14 mouse cellular contexts compared by ENCODE assay signal in the genomic region with DNA sequence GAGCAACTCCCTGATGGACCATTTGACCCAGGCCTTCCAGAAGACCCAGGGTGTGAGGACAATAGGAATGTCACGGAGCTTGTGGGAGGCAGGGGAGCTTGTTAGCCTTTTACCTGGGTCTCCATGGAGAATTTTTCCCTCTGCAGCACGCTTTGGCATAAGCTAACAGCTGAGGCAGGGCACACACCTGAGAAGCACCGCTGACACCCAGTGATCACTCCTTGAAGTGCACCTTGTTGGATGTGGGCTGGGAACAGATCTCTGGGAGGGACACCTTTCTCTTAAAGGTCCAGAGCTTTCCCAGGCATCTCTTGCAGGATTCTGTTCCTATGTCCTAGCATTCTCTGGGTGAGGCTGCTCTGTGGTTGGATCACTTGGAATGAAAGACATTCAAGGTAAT. TPM values are rescaled to one million over a fixed set of nuclear protein-coding genes. Genes with fewer than 3 reads are reported as not detected.
A peak's percentile ranks its signal among the peaks of the same experiment; 100 is the strongest.
DNase-seq lines count a peak whose midpoint lies in the region; ATAC-seq and TF ChIP-seq lines count a peak whose summit lies in the region.
"Had no signal": no experiment of that assay in that cellular context is flagged by ENCODE, and none has a peak within 500 bp of the region (broad histone marks: within the 10 kb centered on the region; RNA-seq: fewer than 3 reads in every experiment).

No protein-coding gene starts in this region.

- H3K36me3 ChIP-seq in hindbrain, postnatal 0 days (ENCODE audit: insufficient read depth, low read length): no peaks in the 10 kb centered on the region
- H3K36me3 ChIP-seq in hindbrain, embryonic 10.5 days: no peaks in the 10 kb centered on the region
- H3K36me3 ChIP-seq in E14TG2a.4 (ENCODE audit: insufficient read depth, low read length): no peaks in the 10 kb centered on the region
- H3K36me3 ChIP-seq in liver, embryonic 14.5 days (replicated peaks; ENCODE audit: control insufficient read depth, insufficient read depth, low read depth): no peaks in the 10 kb centered on the region
- H3K36me3 ChIP-seq: embryonic facial prominence, embryonic 12.5 days; heart, embryonic 15.5 days had no signal

- H3K4me2 ChIP-seq in hindbrain, postnatal 0 days (ENCODE audit: low read depth, low read length): no peak overlapping the region
- H3K4me2 ChIP-seq in liver, embryonic 14.5 days (ENCODE audit: low read depth): no peak overlapping the region
- H3K4me2 ChIP-seq: embryonic facial prominence, embryonic 12.5 days; heart, embryonic 15.5 days had no signal

- no peaks in the 10 kb centered on the region for H3K9me3 ChIP-seq in hindbrain, postnatal 0 days (ENCODE audit: low read length)
- H3K9me3 ChIP-seq in hindbrain, embryonic 10.5 days: no peaks in the 10 kb centered on the region
- H3K9me3 ChIP-seq in E14TG2a.4 (ENCODE audit: low read length): peaks cover 2% of the 10 kb centered on the region
- no peaks in the 10 kb centered on the region for H3K9me3 ChIP-seq in liver, embryonic 14.5 days (ENCODE audit: control insufficient read depth, low read length)
- H3K9me3 ChIP-seq: embryonic facial prominence, embryonic 12.5 days; heart, embryonic 15.5 days had no signal

- peak; percentile 44 for TF ChIP-seq CTCF in hindbrain, postnatal 0 days (IDR thresholded peaks at IDR 0.05; ENCODE audit: low read depth)
- peak; percentile 31 for TF ChIP-seq CTCF in E14TG2a.4 (conservative IDR thresholded peaks at IDR 0.05; ENCODE audit: low read length)
- TF ChIP-seq CTCF in cortical plate, adult 2 months (IDR thresholded peaks at IDR 0.05; ENCODE audit: extremely low read depth, insufficient read depth, low read length): peak; percentile 45
- peak; percentile 81 for TF ChIP-seq CTCF in liver, embryonic 14.5 days (IDR thresholded peaks at IDR 0.05; ENCODE audit: low read depth)

- DNase-seq in hindbrain, postnatal 0 days (ENCODE audit: low spot score): peak; percentile 21
- no peak for DNase-seq in hindbrain, embryonic 10.5 days (ENCODE audit: low spot score)
- no peak for DNase-seq in liver, embryonic 14.5 days (ENCODE audit: low read depth in 3 of 3, low spot score in 3 of 3)
- no peak for DNase-seq in cerebellum, adult 11-12 months
- DNase-seq in left cerebral cortex, adult 18-20 months (ENCODE audit: low spot score in 2 of 2): no peak
- DNase-seq: layer of hippocampus, postnatal 36 days; thymus, postnatal 36 days had no signal

- no peak overlapping the region for H3K9ac ChIP-seq in hindbrain, postnatal 0 days (replicated peaks; ENCODE audit: low read length)
- no peak overlapping the region for H3K9ac ChIP-seq in liver, embryonic 14.5 days (replicated peaks)
- H3K9ac ChIP-seq: embryonic facial prominence, embryonic 12.5 days; heart, embryonic 15.5 days had no signal

- TF ChIP-seq POLR2A in cortical plate, adult 2 months (IDR thresholded peaks at IDR 0.05; ENCODE audit: extremely low read depth, insufficient read depth, low read length): no peak

- no peaks in the 10 kb centered on the region for H3K4me1 ChIP-seq in hindbrain, postnatal 0 days (ENCODE audit: insufficient read depth, low read length)
- no peaks in the 10 kb centered on the region for H3K4me1 ChIP-seq in hindbrain, embryonic 10.5 days (replicated peaks)
- 0 out of 2 replicates have a peak, but pooled peaks cover 4% of the 10 kb centered on the region for H3K4me1 ChIP-seq in E14TG2a.4 (replicated peaks; ENCODE audit: low read depth, low read length)
- peaks cover 1% of the 10 kb centered on the region; the same call in 1 of the 2 replicates for H3K4me1 ChIP-seq in cortical plate, adult 2 months (ENCODE audit: control insufficient read depth, insufficient read depth, low read length)
- H3K4me1 ChIP-seq in liver, embryonic 14.5 days (replicated peaks; ENCODE audit: control insufficient read depth in 2 of 2, insufficient read depth in 2 of 2, low read length in 1 of 2): no peaks in the 10 kb centered on the region
- H3K4me1 ChIP-seq: embryonic facial prominence, embryonic 12.5 days had no signal

- WGBS in hindbrain, postnatal 0 days: 42% methylated on average over 3 of the region's 3 CpGs
- WGBS in hindbrain, embryonic 10.5 days: 45% methylated on average over 3 of the region's 3 CpGs
- 37% methylated on average over 3 of the region's 3 CpGs for WGBS in liver, embryonic 14.5 days (ENCODE audit: insufficient replicate concordance)

- no peak for ATAC-seq in hindbrain, postnatal 0 days
- no peak for ATAC-seq in liver, embryonic 14.5 days (ENCODE audit: insufficient read depth)
- ATAC-seq in cerebellum, adult (ENCODE audit: insufficient number of reproducible peaks, low FRiP score, low TSS enrichment): no peak

- no peak overlapping the region for H3K27ac ChIP-seq in hindbrain, postnatal 0 days
- H3K27ac ChIP-seq in hindbrain, embryonic 10.5 days: no peak overlapping the region
- no peak overlapping the region for H3K27ac ChIP-seq in cortical plate, adult 2 months (ENCODE audit: insufficient read depth, low read length)
- H3K27ac ChIP-seq in liver, embryonic 14.5 days: no peak overlapping the region
- H3K27ac ChIP-seq: embryonic facial prominence, embryonic 12.5 days; heart, embryonic 15.5 days had no signal

- no peak overlapping the region for H3K4me3 ChIP-seq in hindbrain, postnatal 0 days (ENCODE audit: low read length)
- no peak overlapping the region for H3K4me3 ChIP-seq in hindbrain, embryonic 10.5 days
- no peak overlapping the region for H3K4me3 ChIP-seq in E14TG2a.4 (replicated peaks; ENCODE audit: low read length)
- no peak overlapping the region for H3K4me3 ChIP-seq in cortical plate, adult 2 months (ENCODE audit: insufficient read depth, low read length)
- H3K4me3 ChIP-seq in liver, embryonic 14.5 days (ENCODE audit: insufficient read depth in 1 of 2, low read depth in 2 of 2, low read length in 2 of 2): no peak overlapping the region
- H3K4me3 ChIP-seq: embryonic facial prominence, embryonic 12.5 days; heart, embryonic 15.5 days had no signal

- TF ChIP-seq EP300 in liver, embryonic 14.5 days (IDR thresholded peaks at IDR 0.05; ENCODE audit: low read depth): no peak

- H3K27me3 ChIP-seq in hindbrain, postnatal 0 days (ENCODE audit: insufficient read depth, low read length): no peaks in the 10 kb centered on the region
- no peaks in the 10 kb centered on the region for H3K27me3 ChIP-seq in hindbrain, embryonic 10.5 days (ENCODE audit: insufficient read depth, poor library complexity, severe bottlenecking)
- no peaks in the 10 kb centered on the region; the same call in 1 of the 2 replicates for H3K27me3 ChIP-seq in E14TG2a.4 (ENCODE audit: insufficient read depth, low read length)
- H3K27me3 ChIP-seq in liver, embryonic 14.5 days (ENCODE audit: control insufficient read depth, insufficient read depth, low read length): no peaks in the 10 kb centered on the region
- H3K27me3 ChIP-seq: embryonic facial prominence, embryonic 12.5 days; heart, embryonic 15.5 days had no signal

RNA-seq across cellular contexts. Expression of a gene that starts 10.0 kb away (rescaled TPM):
- 19.8 and 23.0 TPM in 2 replicates for total RNA-seq in hindbrain, postnatal 0 days (2014; rRNA removed)
- 20.0 and 20.6 TPM in 2 replicates for polyA plus RNA-seq in hindbrain, postnatal 0 days (2015; fragmentation: Nextera tagmentation; extraction: Ambion mirVana)
- 81.7 and 86.2 TPM in 2 replicates for polyA plus RNA-seq in hindbrain, embryonic 10.5 days (2016; fragmentation: Nextera tagmentation; extraction: Ambion mirVana)
- 19.3 and 22.7 TPM in 2 replicates for polyA plus RNA-seq in cortical plate, adult 2 months (2012; rRNA removed)
- 5.3 and 5.5 TPM in 2 replicates for polyA plus RNA-seq in liver, embryonic 14.5 days (2012; rRNA removed)
- polyA plus RNA-seq in liver, embryonic 14.5 days (2014; fragmentation: Nextera tagmentation; extraction: Ambion mirVana): 7.3 and 9.5 TPM in 2 replicates
- total RNA-seq in left cerebral cortex, adult 18-20 months (2021): 1 to 10 TPM; 6.3 to 7.5 TPM

RNA-seq across cellular contexts. Expression of a gene that starts 20.2 kb away (rescaled TPM):
- 1.4 and 2.6 TPM in 2 replicates for total RNA-seq in hindbrain, postnatal 0 days (2014; rRNA removed)
- 1.8 and 2.0 TPM in 2 replicates for polyA plus RNA-seq in hindbrain, postnatal 0 days (2015; fragmentation: Nextera tagmentation; extraction: Ambion mirVana)
- 2.4 and 2.6 TPM in 2 replicates for polyA plus RNA-seq in hindbrain, embryonic 10.5 days (2016; fragmentation: Nextera tagmentation; extraction: Ambion mirVana)
- 8.9 and 11.5 TPM in 2 replicates for polyA plus RNA-seq in cortical plate, adult 2 months (2012; rRNA removed)
- 3.3 TPM in 2 replicates for polyA plus RNA-seq in liver, embryonic 14.5 days (2012; rRNA removed)
- polyA plus RNA-seq in liver, embryonic 14.5 days (2014; fragmentation: Nextera tagmentation; extraction: Ambion mirVana): 6.8 and 7.5 TPM in 2 replicates
- 1 to 10 TPM; 6.4 to 7.8 TPM for total RNA-seq in left cerebral cortex, adult 18-20 months (2021)

RNA-seq across cellular contexts. Expression of a gene that starts 58.2 kb away (rescaled TPM):
- total RNA-seq in hindbrain, postnatal 0 days (2014; rRNA removed): not detected in 2 replicates
- not detected in 2 replicates for polyA plus RNA-seq in hindbrain, postnatal 0 days (2015; fragmentation: Nextera tagmentation; extraction: Ambion mirVana)
- polyA plus RNA-seq in hindbrain, embryonic 10.5 days (2016; fragmentation: Nextera tagmentation; extraction: Ambion mirVana): not detected in 2 replicates
- not detected in 2 replicates for polyA plus RNA-seq in cortical plate, adult 2 months (2012; rRNA removed)
- polyA plus RNA-seq in liver, embryonic 14.5 days (2012; rRNA removed): not detected in 2 replicates
- 0.11 TPM in 1 of 2 replicates, not detected in the other for polyA plus RNA-seq in liver, embryonic 14.5 days (2014; fragmentation: Nextera tagmentation; extraction: Ambion mirVana)
- not detected for total RNA-seq in left cerebral cortex, adult 18-20 months (2021)
- total RNA-seq: ES-E14; layer of hippocampus, postnatal 36 days had no signal
- polyA plus RNA-seq: embryonic facial prominence, embryonic 12.5 days; heart, embryonic 15.5 days; lung, embryonic 16.5 days had no signal

Comparison
In these comparisons a context has a peak if more than half of its experiments do, and no peak if none do; other contexts are left out.
1. CTCF ChIP-seq: peak in every context shown above with its lines; median percentile 81 in liver, embryonic 14.5 days; 45 in cortical plate, adult 2 months; 44 in hindbrain, postnatal 0 days; 31 in E14TG2a.4.